Mouse (Mus musculus) ES-Bruce4 (cell line): ENCODE results near the gene Mpi.

Experiments
- CTCF ChIP-seq: IDR thresholded peaks from one replicate; pipeline ENCODE4 v1.8.1; 2011; ENCODE audit warnings: low read depth, low read length
- POLR2A ChIP-seq: IDR thresholded peaks from one replicate; pipeline ENCODE4 v1.8.1; 2011; ENCODE audit warnings: low read length; ENCODE audit not compliant: insufficient read depth

- no peak for TF ChIP-seq CTCF
- no peak for TF ChIP-seq POLR2A
Observed at GRCm38 (mm10) chr9:57597265-57597664, 44.7 kb upstream of the Mpi start.
